ENCODE assay signal across 16 mouse cellular contexts in genomic region chr5:110401101-110401500, GRCm38 (mm10). TPM values are rescaled to one million over a fixed set of nuclear protein-coding genes. Genes with fewer than 3 reads are reported as not detected.
"Had no signal": no experiment of that assay in that cellular context is flagged by ENCODE, and none has a peak within 500 bp of the region (broad histone marks: within the 10 kb centered on the region; RNA-seq: fewer than 3 reads in every experiment).

No protein-coding gene starts in this region.

- DNase-seq: kidney, postnatal 36 days; layer of hippocampus, adult 9-11 months; layer of hippocampus, postnatal 36 days; lung, embryonic 14.5 days; lung, postnatal 10 days; lung, postnatal 4 days; midbrain, embryonic 14.5 days; right cerebral cortex, postnatal 4 days; spleen, adult 18-20 months; thymus, adult 18-20 months; thymus, postnatal 14 days had no signal

- ATAC-seq: liver, embryonic 12.5 days had no signal

RNA-seq across cellular contexts. Expression of gene Lrcol1, which starts 56.6 kb away (rescaled TPM):
- total RNA-seq: layer of hippocampus, adult 18-20 months; layer of hippocampus, postnatal 36 days; left cerebral cortex, adult 8-10 months; left cerebral cortex, postnatal 25 days; megakaryocyte, adult 5-6 weeks had no signal

RNA-seq across cellular contexts. Expression of gene P2rx2, which starts 58.1 kb away (rescaled TPM):
- total RNA-seq: layer of hippocampus, adult 18-20 months had no signal
